Mouse (Mus musculus) neural tube, embryonic 11.5 days (tissue): ENCODE data around the gene Gm34302. TPM values are rescaled to one million over a fixed set of nuclear protein-coding genes. Genes with fewer than 3 reads are reported as not detected.
"Not testable (repeated sequence)": the region's sequence is repeated elsewhere in the genome, so short reads cannot be mapped to it uniquely, and the experiment has no call there.

ENCODE experiments used
- ATAC-seq: fragments of 200-750 bp; cut with Nextera tagmentation; 2 replicates; pipeline ENCODE4 v1.8.0; 2017; ENCODE audit warnings: moderate number of reproducible peaks, mild to moderate bottlenecking, moderate TSS enrichment, moderate library complexity; ENCODE audit not compliant: insufficient read depth, low FRiP score, low TSS enrichment
- DNase-seq: peaks from one replicate; pipeline ENCODE4 v3.0.0-alpha.2; 2015; ENCODE audit warnings: low spot score
- H3K27ac ChIP-seq: fragments of 300-500 bp; sonication (generic); 2 replicates; pipeline ENCODE4 v1.5.1; 2014; ENCODE audit warnings: low read depth, mild to moderate bottlenecking, low read length
- H3K27me3 ChIP-seq: fragments of 300-500 bp; sonication (generic); 2 replicates; pipeline ENCODE4 v1.6.1; 2014; ENCODE audit warnings: mild to moderate bottlenecking, low read length, mixed read lengths; ENCODE audit not compliant: control insufficient read depth, insufficient read depth
- H3K36me3 ChIP-seq: fragments of 300-500 bp; sonication (generic); 2 replicates; pipeline ENCODE4 v1.6.1; 2014; ENCODE audit warnings: mild to moderate bottlenecking, low read length, moderate library complexity, mixed read lengths; ENCODE audit not compliant: control insufficient read depth, insufficient read depth
- H3K4me1 ChIP-seq: fragments of 300-500 bp; sonication (generic); 2 replicates; pipeline ENCODE4 v1.6.1; 2014; ENCODE audit warnings: low read length, mixed read lengths; ENCODE audit not compliant: control insufficient read depth, insufficient read depth
- H3K4me2 ChIP-seq: fragments of 300-500 bp; sonication (generic); 2 replicates; pipeline ENCODE4 v1.6.1; 2014; ENCODE audit warnings: low read depth, mild to moderate bottlenecking, moderate library complexity
- H3K4me3 ChIP-seq: fragments of 300-500 bp; sonication (generic); 2 replicates; pipeline ENCODE4 v1.5.1; 2014; ENCODE audit warnings: low read depth, low read length
- H3K9ac ChIP-seq: fragments of 300-500 bp; sonication (generic); 2 replicates; pipeline ENCODE4 v1.6.1; 2014; ENCODE audit warnings: mild to moderate bottlenecking, low read length
- H3K9me3 ChIP-seq: fragments of 300-500 bp; sonication (generic); 2 replicates; pipeline ENCODE4 v1.6.1; 2016; ENCODE audit warnings: low read length; ENCODE audit not compliant: control insufficient read depth
- WGBS: fragments of 180-500 bp; shearing (Covaris S2); extraction: QIAGEN DNeasy Blood & Tissue Kit; methylation state at CpG from one replicate; pipeline ENCODE4 v1.1.7; 2014; 5-methylcytosine and 5-hydroxymethylcytosine counted together
- polyA plus RNA-seq: library from polyadenylated mRNA; unstranded; fragments of >200 nt; fragmentation: Nextera tagmentation; extraction: Ambion mirVana; gene quantifications from 2 replicates; pipeline ENCODE4 v1.2.1, GENCODE M21; 2014

Gene Gm34302
- not detected in 2 replicates for polyA plus RNA-seq

GRCm38 (mm10) chr3:63483726-63484125 is at the start of gene Gm34302:
TSS of gene Gm34302 (minus strand) at chr3:63483879.
- no peaks in the 10 kb centered on the region for H3K4me1 ChIP-seq
- no peaks in the 10 kb centered on the region for H3K9me3 ChIP-seq
- DNase-seq (no peak), ATAC-seq (no peak)
- 69% methylated on average over 1 of the region's 1 CpGs for WGBS
- H3K4me2 ChIP-seq = no peak within 1 kb of the TSS
- no peaks in the 10 kb centered on the region for H3K36me3 ChIP-seq
- H3K27me3 ChIP-seq = no peaks in the 10 kb centered on the region
- H3K9ac ChIP-seq = no peak within 1 kb of the TSS
- H3K27ac ChIP-seq = no peak within 1 kb of the TSS
- H3K4me3 ChIP-seq = no peak within 1 kb of the TSS

- no peak for ATAC-seq
- Histone ChIP-seq H3K4me3 (no peak overlapping the region), H3K9me3 (no peaks in the 10 kb centered on the region), H3K27ac (no peak overlapping the region), H3K36me3 (no peaks in the 10 kb centered on the region), H3K4me2 (no peak overlapping the region), H3K4me1 (no peaks in the 10 kb centered on the region), H3K9ac (no peak overlapping the region), H3K27me3 (no peaks in the 10 kb centered on the region)
- no peak for DNase-seq
- 78% methylated on average over 1 of the region's 1 CpGs for WGBS
These were observed 48.2 kb upstream of the Gm34302 start for GRCm38 (mm10) chr3:63531847-63532246.

GRCm38 (mm10) chr3:63517681-63518080 is 34.0 kb upstream of the Gm34302 start:
- Histone ChIP-seq H3K9ac (no peak overlapping the region), H3K36me3 (no peaks in the 10 kb centered on the region), H3K4me1 (no peaks in the 10 kb centered on the region), H3K4me2 (no peak overlapping the region), H3K27ac (no peak overlapping the region), H3K4me3 (no peak overlapping the region), H3K9me3 (no peaks in the 10 kb centered on the region), H3K27me3 (no peaks in the 10 kb centered on the region)
- ATAC-seq = no peak
- WGBS = 89% methylated on average over 1 of the region's 1 CpGs
- no peak for DNase-seq

- DNase-seq, H3K9me3 ChIP-seq, H3K27ac ChIP-seq, H3K4me1 ChIP-seq, H3K36me3 ChIP-seq, H3K4me2 ChIP-seq, H3K4me3 ChIP-seq, H3K27me3 ChIP-seq, H3K9ac ChIP-seq, ATAC-seq: not testable (repeated sequence)
- WGBS = 87% methylated on average over 3 of the region's 3 CpGs
These were observed 32.6 kb upstream of the Gm34302 start for GRCm38 (mm10) chr3:63516279-63516678.

- DNase-seq (no peak), ATAC-seq (no peak)
- no peak overlapping the region for H3K4me3 ChIP-seq
- no peaks in the 10 kb centered on the region for H3K27me3 ChIP-seq
- 90% methylated on average over 6 of the region's 6 CpGs for WGBS
- no peaks in the 10 kb centered on the region for H3K36me3 ChIP-seq
- no peak overlapping the region for H3K27ac ChIP-seq
- no peaks in the 10 kb centered on the region for H3K4me1 ChIP-seq
- H3K4me2 ChIP-seq = no peak overlapping the region
- H3K9me3 ChIP-seq = no peaks in the 10 kb centered on the region
- no peak overlapping the region for H3K9ac ChIP-seq
These were observed 27.6 kb upstream of the Gm34302 start for GRCm38 (mm10) chr3:63511316-63511715.

- H3K27ac ChIP-seq = no peak overlapping the region
- no peaks in the 10 kb centered on the region for H3K36me3 ChIP-seq
- no peak overlapping the region for H3K4me3 ChIP-seq
- no peaks in the 10 kb centered on the region for H3K4me1 ChIP-seq
- H3K9me3 ChIP-seq = no peaks in the 10 kb centered on the region
- no peak for ATAC-seq
- no peak overlapping the region for H3K4me2 ChIP-seq
- no peaks in the 10 kb centered on the region for H3K27me3 ChIP-seq
- WGBS = 92% methylated on average over 2 of the region's 2 CpGs
- no peak for DNase-seq
- H3K9ac ChIP-seq = no peak overlapping the region
These were observed 25.8 kb upstream of the Gm34302 start for GRCm38 (mm10) chr3:63509484-63509883.

- Histone ChIP-seq H3K4me3 (no peak overlapping the region), H3K36me3 (no peaks in the 10 kb centered on the region), H3K27ac (no peak overlapping the region), H3K4me1 (no peaks in the 10 kb centered on the region), H3K9ac (no peak overlapping the region), H3K27me3 (no peaks in the 10 kb centered on the region), H3K9me3 (no peaks in the 10 kb centered on the region), H3K4me2 (no peak overlapping the region)
- DNase-seq (no peak), ATAC-seq (no peak)
- 85% methylated on average over 5 of the region's 5 CpGs for WGBS
These were observed 25.2 kb upstream of the Gm34302 start for GRCm38 (mm10) chr3:63508924-63509323.

GRCm38 (mm10) chr3:63504433-63504832 is 20.8 kb upstream of the Gm34302 start:
- DNase-seq (no peak), ATAC-seq (no peak)
- H3K4me1 ChIP-seq = no peaks in the 10 kb centered on the region
- H3K27ac ChIP-seq = no peak overlapping the region
- WGBS = 90% methylated on average over 5 of the region's 5 CpGs
- no peaks in the 10 kb centered on the region for H3K27me3 ChIP-seq
- no peaks in the 10 kb centered on the region for H3K9me3 ChIP-seq
- no peak overlapping the region for H3K9ac ChIP-seq
- H3K4me3 ChIP-seq = no peak overlapping the region
- no peaks in the 10 kb centered on the region for H3K36me3 ChIP-seq
- H3K4me2 ChIP-seq = no peak overlapping the region

GRCm38 (mm10) chr3:63494625-63495382 is 11.1 kb upstream of the Gm34302 start:
- no peak overlapping the region for H3K4me2 ChIP-seq
- no peaks in the 10 kb centered on the region for H3K9me3 ChIP-seq
- H3K9ac ChIP-seq = no peak overlapping the region
- H3K27me3 ChIP-seq = no peaks in the 10 kb centered on the region
- H3K36me3 ChIP-seq = no peaks in the 10 kb centered on the region
- no peak for ATAC-seq
- no peak overlapping the region for H3K4me3 ChIP-seq
- DNase-seq = no peak
- 74% methylated on average over 5 of the region's 5 CpGs for whole genome bisulfite sequencing
- H3K27ac ChIP-seq = no peak overlapping the region
- no peaks in the 10 kb centered on the region for H3K4me1 ChIP-seq
